Mouse (Mus musculus): ENCODE measurements around the gene Aar2. TPM values are rescaled to one million over a fixed set of nuclear protein-coding genes. Genes with fewer than 3 reads are reported as not detected.

The Aar2 gene
- polyA plus RNA-seq, 1 experiment from 2014 or later, result 47.9 TPM

- Histone ChIP-seq H3K4me2 (no peak overlapping the region), H3K36me3 (replicated peaks) (peaks cover 17% of the 10 kb centered on the region; the same call in 1 of the 2 replicates), H3K4me1 (no peaks in the 10 kb centered on the region), H3K27ac (no peak overlapping the region), H3K9ac (no peak overlapping the region), H3K9me3 (no peaks in the 10 kb centered on the region), H3K27me3 (replicated peaks) (no peaks in the 10 kb centered on the region), H3K4me3 (no peak overlapping the region)
- ATAC-seq (replicated peaks), result no peak
- WGBS, result 70% methylated on average over 2 of the region's 2 CpGs
Measured at GRCm38 (mm10) chr2:156529726-156530125, 17.7 kb upstream of the Aar2 start.

- Histone ChIP-seq H3K9me3 (no peaks in the 10 kb centered on the region), H3K9ac (no peak overlapping the region), H3K4me3 (no peak overlapping the region), H3K27me3 (replicated peaks) (no peaks in the 10 kb centered on the region), H3K4me1 (no peaks in the 10 kb centered on the region), H3K27ac (no peak overlapping the region), H3K4me2 (no peak overlapping the region), H3K36me3 (replicated peaks) (peaks cover 8% of the 10 kb centered on the region; the same call in 1 of the 2 replicates)
- WGBS, result 76% methylated on average over 2 of the region's 2 CpGs
- no peak for ATAC-seq (replicated peaks)
Measured at GRCm38 (mm10) chr2:156533160-156533559, 14.2 kb upstream of the Aar2 start.

GRCm38 (mm10) chr2:156538817-156539555 is 8.4 kb upstream of the Aar2 start:
- Histone ChIP-seq H3K36me3 (replicated peaks) (peaks cover 25% of the 10 kb centered on the region), H3K4me2 (no peak overlapping the region), H3K9ac (no peak overlapping the region), H3K4me3 (no peak overlapping the region), H3K27me3 (replicated peaks) (no peaks in the 10 kb centered on the region), H3K9me3 (no peaks in the 10 kb centered on the region), H3K27ac (no peak overlapping the region), H3K4me1 (no peaks in the 10 kb centered on the region)
- ATAC-seq (replicated peaks), result no peak
- WGBS, result 85% methylated on average over 7 of the region's 7 CpGs

GRCm38 (mm10) chr2:156540991-156541390 is 6.4 kb upstream of the Aar2 start:
- Histone ChIP-seq H3K36me3 (replicated peaks) (peaks cover 22% of the 10 kb centered on the region), H3K4me2 (no peak overlapping the region), H3K9me3 (no peaks in the 10 kb centered on the region), H3K27me3 (replicated peaks) (no peaks in the 10 kb centered on the region), H3K27ac (no peak overlapping the region), H3K4me3 (no peak overlapping the region), H3K4me1 (no peaks in the 10 kb centered on the region), H3K9ac (no peak overlapping the region)
- no peak for ATAC-seq (replicated peaks)
- WGBS, result 85% methylated on average over 7 of the region's 7 CpGs

GRCm38 (mm10) chr2:156542410-156542809 is 5.0 kb upstream of the Aar2 start:
- peaks cover 6% of the 10 kb centered on the region for H3K4me1 ChIP-seq
- H3K4me2 ChIP-seq, result no peak overlapping the region
- H3K27ac ChIP-seq, result no peak overlapping the region
- no peak for ATAC-seq (replicated peaks)
- no peaks in the 10 kb centered on the region for H3K27me3 ChIP-seq (replicated peaks)
- 73% methylated on average over 8 of the region's 8 CpGs for WGBS
- peaks cover 22% of the 10 kb centered on the region for H3K36me3 ChIP-seq (replicated peaks)
- no peak overlapping the region for H3K4me3 ChIP-seq
- H3K9ac ChIP-seq, result no peak overlapping the region
- H3K9me3 ChIP-seq, result no peaks in the 10 kb centered on the region

- H3K4me2 ChIP-seq, result no peak overlapping the region
- H3K4me1 ChIP-seq, result peaks cover 16% of the 10 kb centered on the region
- no peak for ATAC-seq (replicated peaks)
- WGBS, result 82% methylated on average over 3 of the region's 3 CpGs
- H3K4me3 ChIP-seq, result no peak overlapping the region
- H3K27me3 ChIP-seq (replicated peaks), result no peaks in the 10 kb centered on the region
- no peak overlapping the region for H3K9ac ChIP-seq
- H3K27ac ChIP-seq, result no peak overlapping the region
- no peaks in the 10 kb centered on the region for H3K9me3 ChIP-seq
- peaks cover 18% of the 10 kb centered on the region for H3K36me3 ChIP-seq (replicated peaks)
Measured at GRCm38 (mm10) chr2:156543804-156544203, 3.6 kb upstream of the Aar2 start.

GRCm38 (mm10) chr2:156552421-156552820 is 5.0 kb downstream of the Aar2 start:
- Histone ChIP-seq H3K9ac (no peak overlapping the region), H3K27ac (no peak overlapping the region), H3K4me1 (peaks cover 26% of the 10 kb centered on the region), H3K4me3 (no peak overlapping the region), H3K4me2 (no peak overlapping the region), H3K36me3 (replicated peaks) (peaks cover 20% of the 10 kb centered on the region), H3K9me3 (no peaks in the 10 kb centered on the region), H3K27me3 (replicated peaks) (no peaks in the 10 kb centered on the region)
- ATAC-seq (replicated peaks), result no peak
- WGBS, result 93% methylated on average over 4 of the region's 4 CpGs

- Histone ChIP-seq H3K4me1 (no peaks in the 10 kb centered on the region), H3K27ac (no peak overlapping the region), H3K9ac (no peak overlapping the region), H3K27me3 (replicated peaks) (no peaks in the 10 kb centered on the region), H3K4me3 (no peak overlapping the region), H3K9me3 (no peaks in the 10 kb centered on the region), H3K4me2 (no peak overlapping the region), H3K36me3 (replicated peaks) (peaks cover 11% of the 10 kb centered on the region; the same call in 1 of the 2 replicates)
- ATAC-seq (replicated peaks), result no peak
- 95% methylated on average over 2 of the region's 2 CpGs for WGBS
Measured at GRCm38 (mm10) chr2:156561808-156562207, 14.4 kb downstream of the Aar2 start.

GRCm38 (mm10) chr2:156563557-156563956 is 16.2 kb downstream of the Aar2 start:
- no peaks in the 10 kb centered on the region for H3K4me1 ChIP-seq
- no peak overlapping the region for H3K4me2 ChIP-seq
- H3K9me3 ChIP-seq, result no peaks in the 10 kb centered on the region
- peaks cover 24% of the 10 kb centered on the region for H3K36me3 ChIP-seq (replicated peaks)
- no peak overlapping the region for H3K9ac ChIP-seq
- H3K27ac ChIP-seq, result no peak overlapping the region
- no peak overlapping the region for H3K4me3 ChIP-seq
- no peak for ATAC-seq (replicated peaks)
- H3K27me3 ChIP-seq (replicated peaks), result no peaks in the 10 kb centered on the region
- WGBS, result 81% methylated on average over 5 of the region's 5 CpGs

- no peaks in the 10 kb centered on the region for H3K9me3 ChIP-seq
- H3K27ac ChIP-seq, result no peak overlapping the region
- peaks cover 27% of the 10 kb centered on the region for H3K36me3 ChIP-seq (replicated peaks)
- no peaks in the 10 kb centered on the region for H3K27me3 ChIP-seq (replicated peaks)
- WGBS, result 87% methylated on average over 2 of the region's 2 CpGs
- ATAC-seq (replicated peaks), result no peak
- no peak overlapping the region for H3K4me2 ChIP-seq
- H3K9ac ChIP-seq, result no peak overlapping the region
- H3K4me1 ChIP-seq, result no peaks in the 10 kb centered on the region
- no peak overlapping the region for H3K4me3 ChIP-seq
Measured at GRCm38 (mm10) chr2:156566512-156566911, 19.1 kb downstream of the Aar2 start.

- H3K4me3 ChIP-seq, result no peak overlapping the region
- no peak overlapping the region for H3K4me2 ChIP-seq
- no peak overlapping the region for H3K27ac ChIP-seq
- 92% methylated on average over 7 of the region's 7 CpGs for WGBS
- peaks cover 27% of the 10 kb centered on the region for H3K36me3 ChIP-seq (replicated peaks)
- H3K9ac ChIP-seq, result no peak overlapping the region
- H3K9me3 ChIP-seq, result no peaks in the 10 kb centered on the region
- H3K4me1 ChIP-seq, result no peaks in the 10 kb centered on the region
- no peaks in the 10 kb centered on the region for H3K27me3 ChIP-seq (replicated peaks)
- no peak for ATAC-seq (replicated peaks)
Measured at GRCm38 (mm10) chr2:156568647-156569046, 21.3 kb downstream of the Aar2 start.

GRCm38 (mm10) chr2:156569261-156569660 is 21.9 kb downstream of the Aar2 start:
- Histone ChIP-seq H3K4me1 (no peaks in the 10 kb centered on the region), H3K4me2 (no peak overlapping the region), H3K27ac (no peak overlapping the region), H3K27me3 (replicated peaks) (no peaks in the 10 kb centered on the region), H3K9me3 (no peaks in the 10 kb centered on the region), H3K4me3 (no peak overlapping the region), H3K9ac (no peak overlapping the region), H3K36me3 (replicated peaks) (peaks cover 27% of the 10 kb centered on the region)
- whole genome bisulfite sequencing, result 87% methylated on average over 3 of the region's 3 CpGs
- ATAC-seq (replicated peaks), result no peak

- H3K27me3 ChIP-seq (replicated peaks), result no peaks in the 10 kb centered on the region
- no peak for ATAC-seq (replicated peaks)
- H3K4me2 ChIP-seq, result no peak overlapping the region
- no peak overlapping the region for H3K27ac ChIP-seq
- H3K4me1 ChIP-seq, result no peaks in the 10 kb centered on the region
- H3K9me3 ChIP-seq, result no peaks in the 10 kb centered on the region
- no peak overlapping the region for H3K9ac ChIP-seq
- WGBS, result 85% methylated on average over 6 of the region's 6 CpGs
- H3K4me3 ChIP-seq, result no peak overlapping the region
- H3K36me3 ChIP-seq (replicated peaks), result peaks cover 24% of the 10 kb centered on the region
Measured at GRCm38 (mm10) chr2:156571521-156571920, 24.1 kb downstream of the Aar2 start.
